Mouse (Mus musculus) CH12.LX (cell line): ENCODE data around the gene Gjb5. TPM values are rescaled to one million over a fixed set of nuclear protein-coding genes. Genes with fewer than 3 reads are reported as not detected.

ENCODE experiments used
- DNase-seq: peaks from one replicate; pipeline ENCODE4 v3.0.0-alpha.2; 2013; ENCODE audit errors: extremely low read depth
- H3K27ac ChIP-seq: 2 replicates; pipeline ENCODE4 v1.5.1; 2012; ENCODE audit warnings: low read depth, mild to moderate bottlenecking, control low read depth, moderate library complexity; ENCODE audit not compliant: insufficient read depth
- H3K27me3 ChIP-seq: replicated peaks from 2 replicates; pipeline ENCODE3; 2012; ENCODE audit warnings: inconsistent platforms
- H3K36me3 ChIP-seq, 2 experiments: replicated peaks in 1 of 2; 2 replicates each; pipeline versions ENCODE3 to v1.6.1; 2012; ENCODE audit warnings: inconsistent platforms in 1 of 2, low read length in 1 of 2, mild to moderate bottlenecking in 1 of 2, mixed read lengths in 1 of 2, moderate library complexity in 1 of 2; ENCODE audit not compliant: control insufficient read depth in 1 of 2, insufficient read depth in 1 of 2
- H3K4me1 ChIP-seq, 2 experiments: 2 replicates each; pipeline ENCODE4 v1.6.1; 2012; ENCODE audit warnings: inconsistent platforms in 1 of 2, moderate library complexity in 1 of 2; ENCODE audit not compliant: insufficient read depth in 2 of 2, control insufficient read depth in 1 of 2
- H3K4me2 ChIP-seq: 2 replicates; pipeline ENCODE4 v1.6.1; 2012; ENCODE audit warnings: low read depth, mild to moderate bottlenecking, control low read depth; ENCODE audit not compliant: poor library complexity, insufficient read depth, severe bottlenecking
- H3K4me3 ChIP-seq, 3 experiments: fragments of 150-350 bp in 1 of 3; sonication (generic) in 1 of 3; replicated peaks in 1 of 3; 2 replicates each; pipeline versions ENCODE3 to v1.5.1; 2011 to 2012; ENCODE audit warnings: low read depth in 2 of 3, low read length in 2 of 3, mild to moderate bottlenecking in 2 of 3, moderate library complexity in 2 of 3, control low read depth in 1 of 3, improper control_type of control experiment in 1 of 3, inconsistent platforms in 1 of 3, mixed read lengths in 1 of 3; ENCODE audit not compliant: poor library complexity in 1 of 3
- H3K79me2 ChIP-seq: replicated peaks from 2 replicates; pipeline ENCODE4 v1.6.1; 2012; ENCODE audit warnings: mild to moderate bottlenecking, moderate library complexity; ENCODE audit not compliant: control insufficient read depth, poor library complexity, insufficient read depth, severe bottlenecking; ENCODE audit errors: extremely low read depth
- H3K9ac ChIP-seq: 2 replicates; pipeline ENCODE4 v1.6.1; 2012; ENCODE audit warnings: low read depth, mild to moderate bottlenecking, control low read depth, moderate library complexity; ENCODE audit not compliant: insufficient read depth
- H3K9me3 ChIP-seq: replicated peaks from 2 replicates; pipeline ENCODE3; 2012; ENCODE audit warnings: low read length, inconsistent platforms, mixed read lengths
- BHLHE40 ChIP-seq: IDR thresholded peaks from 2 replicates; pipeline ENCODE4 v1.6.1; 2011; ENCODE audit warnings: mild to moderate bottlenecking, low read depth, low read length, improper control_type of control experiment
- CTCF ChIP-seq, 2 experiments: IDR thresholded peaks in 1 of 2; conservative IDR thresholded peaks in 1 of 2; 2 replicates each; pipeline ENCODE4 v1.5.1; 2011 to 2012; ENCODE audit warnings: low read depth in 2 of 2, low read length in 2 of 2, improper control_type of control experiment in 1 of 2, inconsistent platforms in 1 of 2, mild to moderate bottlenecking in 1 of 2, moderate library complexity in 1 of 2
- EP300 ChIP-seq: IDR thresholded peaks from 2 replicates; pipeline ENCODE4 v1.6.1; 2011; ENCODE audit warnings: low read length, improper control_type of control experiment
- HCFC1 ChIP-seq: IDR thresholded peaks from 2 replicates; pipeline ENCODE4 v1.6.1; 2012; ENCODE audit warnings: low read depth, mild to moderate bottlenecking, inconsistent platforms, low read length, improper control_type of control experiment
- KAT2A ChIP-seq: IDR thresholded peaks from 2 replicates; pipeline ENCODE4 v1.6.1; 2012; ENCODE audit warnings: low read length, improper control_type of control experiment, inconsistent platforms; ENCODE audit not compliant: insufficient replicate concordance
- MAX ChIP-seq: IDR thresholded peaks from 2 replicates; pipeline ENCODE4 v1.6.1; 2011; ENCODE audit warnings: low read length, improper control_type of control experiment
- MEF2A ChIP-seq: IDR thresholded peaks from 2 replicates; pipeline ENCODE4 v1.6.1; 2014; ENCODE audit warnings: low read depth, mild to moderate bottlenecking, inconsistent platforms, low read length, improper control_type of control experiment, borderline replicate concordance
- MXI1 ChIP-seq: IDR thresholded peaks from 2 replicates; pipeline ENCODE4 v1.6.1; 2011; ENCODE audit warnings: mild to moderate bottlenecking, low read depth, low read length, improper control_type of control experiment
- POLR2AphosphoS2 ChIP-seq: IDR thresholded peaks from 2 replicates; pipeline ENCODE4 v1.6.1; 2011; ENCODE audit warnings: low read depth, low read length, improper control_type of control experiment
- RAD21 ChIP-seq: IDR thresholded peaks from 2 replicates; pipeline ENCODE4 v1.6.1; 2011; ENCODE audit warnings: low read depth, mild to moderate bottlenecking, low read length, improper control_type of control experiment, moderate library complexity
- SMC3 ChIP-seq: IDR thresholded peaks from 2 replicates; pipeline ENCODE4 v1.6.1; 2011; ENCODE audit warnings: low read depth, low read length, improper control_type of control experiment
- TCF12 ChIP-seq: IDR thresholded peaks from 2 replicates; pipeline ENCODE4 v1.6.1; 2014; ENCODE audit warnings: low read depth, mild to moderate bottlenecking, inconsistent platforms, low read length, improper control_type of control experiment
- ZC3H11A ChIP-seq: IDR thresholded peaks from 2 replicates; pipeline ENCODE4 v1.6.1; 2012; ENCODE audit warnings: low read depth, mild to moderate bottlenecking, inconsistent platforms, low read length, improper control_type of control experiment
- dilution Hi-C: fragments of 300-500 bp; cut with MboI; formaldehyde crosslinking; loops from 2 replicates; pipeline ENCODE4 v1.14.3; 2020; ENCODE audit warnings: low sequenced_read_pairs; ENCODE audit not compliant: extremely low pct_unique_long_range_greater_than_20kb, extremely low pct_ligation_motif_present
- in situ Hi-C: fragments of 300-500 bp; cut with MboI; formaldehyde crosslinking; loops from 3 replicates; pipeline ENCODE4 v1.14.3; 2019; ENCODE audit warnings: low sequenced_read_pairs, low pct_ligation_motif_present, low pct_unique_long_range_greater_than_20kb, mixed read lengths
- polyA plus RNA-seq: library from polyadenylated mRNA; unstranded; fragments of >175 nt; gene quantifications from 2 replicates; pipeline ENCODE4 v1.2.1, GENCODE M21; 2012; ENCODE audit warnings: low read depth; ENCODE audit not compliant: insufficient read length
- total RNA-seq, 2 experiments: library from RNA; depleted of rRNA; stranded (reverse); fragments of 300-350 nt in 1 of 2; fragments of >200 nt in 1 of 2; gene quantifications; 2 replicates each; pipeline ENCODE4 v1.2.3; 2012 to 2014

Gene Gjb5
- total and polyA plus RNA-seq, 3 experiments: 0.34 to 0.50 TPM; not detected in 1

GRCm38 (mm10) chr4:127370447-127370846 lies 12.5 kb upstream of the Gjb5 start:
- H3K9ac ChIP-seq: no peak overlapping the region
- H3K4me1 ChIP-seq: peaks cover 0 to 4% of the 10 kb centered on the region in 2 experiments; a peak in 2 of 4 replicates
- H3K79me2 ChIP-seq: no peaks in the 10 kb centered on the region
- H3K27me3 ChIP-seq: peaks cover 2% of the 10 kb centered on the region
- no peak overlapping the region for H3K27ac ChIP-seq
- H3K4me2 ChIP-seq: no peak overlapping the region
- DNase-seq: peak; percentile 27
- TF ChIP-seq SMC3 (peak; percentile 12), RAD21 (peak; percentile 35), MAX (no peak), EP300 (no peak), TCF12 (no peak), ZC3H11A (no peak), MXI1 (no peak), HCFC1 (no peak), CTCF (conservative IDR thresholded peaks at IDR 0.05 in 1 of 2, IDR thresholded peaks at IDR 0.05 in 1 of 2; ENCODE audit: low read depth in 2 of 2, low read length in 2 of 2) (peak; percentile 27 to 44; a peak in 3 of 4 replicates)
- no peaks in the 10 kb centered on the region for H3K36me3 ChIP-seq
- H3K4me3 ChIP-seq: no peak overlapping the region
- dilution Hi-C loops: no loop called here
- in situ Hi-C loops: loop anchor here (5.0 to 25.0 kb wide), 2 partner anchors 242 to 1167 kb away; no protein-coding TSS in a partner anchor
- H3K9me3 ChIP-seq: peaks cover 14% of the 10 kb centered on the region

GRCm38 (mm10) chr4:127368379-127368973 lies 10.5 kb upstream of the Gjb5 start:
- peaks cover 0 to 17% of the 10 kb centered on the region in 2 experiments; a peak in 2 of 4 replicates for H3K4me1 ChIP-seq
- H3K4me3 ChIP-seq: no peak overlapping the region
- in situ Hi-C loops: loop anchor here (25.0 kb wide), 1 partner anchor 1169 kb away; no protein-coding TSS in a partner anchor
- DNase-seq: peak; percentile 29
- H3K9me3 ChIP-seq: peaks cover 11% of the 10 kb centered on the region
- H3K27ac ChIP-seq: no peak overlapping the region
- H3K27me3 ChIP-seq: peaks cover 2% of the 10 kb centered on the region
- H3K9ac ChIP-seq: no peak overlapping the region
- dilution Hi-C loops: no loop called here
- H3K4me2 ChIP-seq: no peak overlapping the region
- TF ChIP-seq POLR2AphosphoS2 (no peak), RAD21 (peak; percentile 83), BHLHE40 (no peak), MEF2A (no peak), SMC3 (peak; percentile 59), CTCF (conservative IDR thresholded peaks at IDR 0.05 in 1 of 2, IDR thresholded peaks at IDR 0.05 in 1 of 2; ENCODE audit: low read depth in 2 of 2, low read length in 2 of 2) (peak; percentile 67 to 73), MXI1 (no peak)
- H3K36me3 ChIP-seq: no peaks in the 10 kb centered on the region
- H3K79me2 ChIP-seq: no peaks in the 10 kb centered on the region

GRCm38 (mm10) chr4:127365834-127366233 lies 7.9 kb upstream of the Gjb5 start:
- TF ChIP-seq KAT2A: no peak
- Histone ChIP-seq H3K79me2 (no peaks in the 10 kb centered on the region), H3K4me2 (no peak overlapping the region), H3K4me3 (no peak overlapping the region), H3K27ac (no peak overlapping the region), H3K9ac (no peak overlapping the region), H3K27me3 (peaks cover 2% of the 10 kb centered on the region), H3K9me3 (peaks cover 8% of the 10 kb centered on the region), H3K36me3 (no peaks in the 10 kb centered on the region), H3K4me1 (peaks cover 0 to 22% of the 10 kb centered on the region in 2 experiments; a peak in 2 of 4 replicates)
- in situ Hi-C loops (loop anchor here (25.0 kb wide), 1 partner anchor 1171 kb away; no protein-coding TSS in a partner anchor), dilution Hi-C loops (no loop called here)
- DNase-seq: no peak
